Mouse (Mus musculus): ENCODE data around the gene Stk39.

Stk39 gene

GRCm38 (mm10) chr2:68471759-68472550 is at the start of gene Stk39:
Gene Stk39, minus strand, starts transcription at chr2:68472268.
- DNase-seq (ENCODE audit: low read depth): no peak

- DNase-seq (ENCODE audit: low read depth): no peak
These were observed 43.3 kb upstream of the Stk39 start for GRCm38 (mm10) chr2:68515409-68515808.

- no peak for DNase-seq (ENCODE audit: low read depth)
These were observed 31.1 kb upstream of the Stk39 start for GRCm38 (mm10) chr2:68503202-68503601.

GRCm38 (mm10) chr2:68502734-68503133 is 30.7 kb upstream of the Stk39 start:
- DNase-seq (ENCODE audit: low read depth): no peak

- DNase-seq (ENCODE audit: low read depth): no peak
These were observed 30.2 kb upstream of the Stk39 start for GRCm38 (mm10) chr2:68502236-68502635.

- DNase-seq (ENCODE audit: low read depth): no peak
These were observed 14.2 kb upstream of the Stk39 start for GRCm38 (mm10) chr2:68486275-68486674.

GRCm38 (mm10) chr2:68485141-68485540 is 13.1 kb upstream of the Stk39 start:
- no peak for DNase-seq (ENCODE audit: low read depth)

GRCm38 (mm10) chr2:68482896-68483295 is 10.8 kb upstream of the Stk39 start:
- DNase-seq (ENCODE audit: low read depth): no peak

GRCm38 (mm10) chr2:68479823-68480222 is 7.8 kb upstream of the Stk39 start:
- no peak for DNase-seq (ENCODE audit: low read depth)

GRCm38 (mm10) chr2:68472921-68473320 is 853 bp upstream of the Stk39 start:
- no peak for DNase-seq (ENCODE audit: low read depth)

- DNase-seq (ENCODE audit: low read depth): no peak
These were observed 463 bp upstream of the Stk39 start for GRCm38 (mm10) chr2:68472551-68472910.

GRCm38 (mm10) chr2:68470891-68471758 is 943 bp downstream of the Stk39 start:
- DNase-seq (ENCODE audit: low read depth): no peak

GRCm38 (mm10) chr2:68469491-68469890 is 2.6 kb downstream of the Stk39 start:
- no peak for DNase-seq (ENCODE audit: low read depth)

GRCm38 (mm10) chr2:68468698-68469097 is 3.4 kb downstream of the Stk39 start:
- DNase-seq (ENCODE audit: low read depth): no peak

GRCm38 (mm10) chr2:68468259-68468658 is 3.8 kb downstream of the Stk39 start:
- DNase-seq (ENCODE audit: low read depth): no peak

GRCm38 (mm10) chr2:68467085-68467978 is 4.7 kb downstream of the Stk39 start:
- no peak for DNase-seq (ENCODE audit: low read depth)

GRCm38 (mm10) chr2:68466124-68467070 is 5.7 kb downstream of the Stk39 start:
- no peak for DNase-seq (ENCODE audit: low read depth)

- DNase-seq (ENCODE audit: low read depth): no peak
These were observed 6.6 kb downstream of the Stk39 start for GRCm38 (mm10) chr2:68465266-68466123.

- no peak for DNase-seq (ENCODE audit: low read depth)
These were observed 7.6 kb downstream of the Stk39 start for GRCm38 (mm10) chr2:68464456-68464855.

- DNase-seq (ENCODE audit: low read depth): no peak
These were observed 8.3 kb downstream of the Stk39 start for GRCm38 (mm10) chr2:68463801-68464200.

All from fibroblast of lung, adult 2 months (primary cell).